Mouse (Mus musculus): Measurements from ENCODE around the gene Cyp2d11. TPM values are rescaled to one million over a fixed set of nuclear protein-coding genes. Genes with fewer than 3 reads are reported as not detected.
A peak's percentile ranks its signal among the peaks of the same experiment; 100 is the strongest.
"Not testable (repeated sequence)": the region's sequence is repeated elsewhere in the genome, so short reads cannot be mapped to it uniquely, and the experiment has no call there.

Cyp2d11 gene
- total RNA-seq, 2 experiments from 2014 or later = not detected

DNA sequence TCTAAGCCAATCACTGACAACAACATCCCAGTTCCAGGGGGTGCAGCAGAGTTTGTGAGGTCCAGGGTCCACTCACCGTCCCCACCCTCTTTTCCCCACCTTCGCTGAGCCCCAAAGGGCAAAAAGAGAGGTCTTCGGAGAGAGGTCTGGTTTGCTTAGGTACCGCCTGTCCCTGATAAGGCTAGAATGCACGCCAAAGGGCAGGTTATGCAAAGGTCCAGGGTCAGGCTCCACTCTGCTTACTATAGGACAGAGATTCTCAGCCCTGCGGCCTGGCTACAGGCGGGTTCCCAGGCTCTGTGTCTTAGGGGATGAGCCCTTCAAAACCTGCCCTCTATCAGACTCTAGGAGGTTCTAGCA is 14.3 kb downstream of the Cyp2d11 start:
- DNase-seq (ENCODE audit: extremely low spot score in 1 of 2, low spot score in 2 of 2) = no peak
- peak overlapping the region; percentile 53 for H3K4me3 ChIP-seq
- intact Hi-C loops (cut with DNase I) = loop anchor here (2.0 kb wide), 1 partner anchor 25 kb away; the partner anchor contains the start of gene Ndufa6
- peak overlapping the region; percentile 90 for H3K27ac ChIP-seq
- TF ChIP-seq CTCF (IDR thresholded peaks at IDR 0.05) = no peak

DNA sequence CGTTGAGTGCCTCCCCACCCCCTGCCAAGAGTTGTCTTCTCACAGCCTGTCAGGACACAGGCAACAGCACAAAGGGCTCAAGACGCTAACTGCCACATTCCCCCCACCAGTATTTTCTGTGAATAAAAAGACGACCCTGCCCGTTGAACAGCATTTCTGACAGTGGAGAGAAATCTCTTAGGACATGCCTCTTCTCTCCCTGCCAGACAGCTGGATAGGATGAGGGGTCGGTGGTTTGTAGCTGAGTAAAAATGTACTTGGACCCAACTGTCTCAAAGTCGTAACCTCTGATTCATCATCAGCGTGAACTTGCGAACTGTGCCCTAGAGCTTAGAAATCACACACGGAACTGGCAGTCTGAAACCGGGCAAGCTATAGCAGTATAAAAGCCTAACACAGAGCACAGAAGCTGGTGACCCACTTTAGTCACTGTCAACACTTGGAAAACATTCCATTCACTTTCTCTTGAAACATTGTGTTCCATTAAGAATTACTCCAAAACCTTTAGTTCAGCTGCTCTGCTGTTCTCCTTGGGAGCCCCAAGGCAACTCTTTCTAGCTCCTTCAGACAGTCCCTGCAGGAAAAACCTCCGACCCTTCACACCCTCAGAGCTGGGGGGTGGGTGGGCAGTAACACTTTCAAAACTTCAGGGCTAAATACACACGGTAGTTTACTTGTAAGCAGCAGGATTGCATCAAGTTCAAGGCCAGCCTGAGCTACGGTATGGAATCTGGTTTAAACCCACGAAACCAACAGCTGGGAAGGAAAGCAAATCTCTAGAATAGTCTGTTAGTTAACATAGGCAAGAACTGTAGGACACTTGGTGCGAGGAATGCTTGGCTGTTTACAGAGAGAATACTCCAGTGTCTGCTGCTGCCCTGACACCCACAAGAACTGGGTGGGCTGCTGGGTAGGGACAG is 15.3 kb downstream of the Cyp2d11 start:
- no peak for TF ChIP-seq CTCF (IDR thresholded peaks at IDR 0.05)
- H3K27ac ChIP-seq = peak overlapping the region; percentile 90
- DNase-seq (ENCODE audit: extremely low spot score in 1 of 2, low spot score in 2 of 2) = no peak
- H3K4me3 ChIP-seq = no peak overlapping the region
- intact Hi-C loops (cut with DNase I) = loop anchor here (2.0 kb wide), 1 partner anchor 24 kb away; the partner anchor contains the start of gene Ndufa6

DNA sequence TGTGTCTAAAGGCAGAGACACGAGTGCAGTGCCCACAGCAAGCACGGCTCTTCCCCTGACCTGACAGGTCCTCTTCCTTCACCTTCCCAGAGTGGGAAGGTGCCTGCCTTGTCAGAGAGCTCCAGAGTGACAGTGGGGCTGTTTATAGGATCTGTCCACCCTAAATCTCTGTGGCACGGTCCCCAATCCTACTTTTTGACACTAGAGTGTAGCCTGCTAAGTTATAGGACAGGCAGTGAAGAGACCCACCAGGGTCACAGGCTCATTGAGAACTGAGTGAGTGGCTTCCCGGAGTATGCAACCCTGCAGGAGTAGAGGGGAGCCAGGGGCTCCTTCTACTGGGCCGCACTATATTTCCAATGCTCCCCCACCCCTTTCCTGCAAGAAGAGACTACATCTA is 16.1 kb downstream of the Cyp2d11 start:
- intact Hi-C loops (cut with DNase I) = loop anchor here (2.0 kb wide), 1 partner anchor 23 kb away; the partner anchor contains the start of gene Ndufa6
- Histone ChIP-seq H3K4me3 (no peak overlapping the region), H3K27ac (peak overlapping the region; percentile 90)
- no peak for DNase-seq (ENCODE audit: extremely low spot score in 1 of 2, low spot score in 2 of 2)
- TF ChIP-seq CTCF (IDR thresholded peaks at IDR 0.05) = no peak

DNA sequence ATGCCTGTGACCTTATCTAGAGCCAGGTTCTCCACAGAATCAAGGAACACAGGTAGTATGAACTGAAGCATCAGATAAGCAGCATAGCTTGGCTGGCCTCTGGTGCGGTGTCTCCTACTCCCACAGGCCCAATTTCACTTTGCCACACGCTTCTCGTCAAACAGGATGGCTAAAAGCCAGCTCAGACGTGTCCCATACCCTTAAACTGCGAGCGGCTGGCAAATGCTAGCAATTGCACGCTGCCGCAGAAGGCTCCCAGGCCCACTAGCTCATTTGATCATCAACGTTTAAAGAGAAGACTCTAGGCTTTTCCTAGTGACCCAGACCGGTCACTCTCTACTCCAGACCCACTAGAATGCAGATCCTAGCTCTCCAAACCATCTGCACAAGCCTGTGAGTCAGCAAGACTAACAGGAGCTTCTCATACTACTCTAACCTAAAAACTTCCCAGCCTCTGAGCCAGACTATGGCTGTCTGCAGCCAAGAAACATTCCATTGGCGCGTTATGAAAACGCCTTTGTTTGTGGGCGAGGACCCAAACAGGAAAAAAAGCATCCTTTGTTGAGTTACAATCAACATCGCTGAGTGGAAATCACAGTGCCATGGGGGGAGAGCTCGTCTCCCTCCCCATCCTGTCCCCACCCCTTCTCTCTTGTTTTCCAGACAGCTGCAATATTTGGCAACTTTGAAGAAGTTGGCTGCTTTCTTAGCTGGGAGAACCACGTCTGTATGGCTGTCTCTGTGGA is 17.3 kb downstream of the Cyp2d11 start:
- DNase-seq (ENCODE audit: extremely low spot score in 1 of 2, low spot score in 2 of 2) = peak in 1 of 2 experiments; percentile 45
- intact Hi-C loops (cut with DNase I) = no loop called here
- no peak for TF ChIP-seq CTCF (IDR thresholded peaks at IDR 0.05)
- peak overlapping the region; percentile 84 for H3K27ac ChIP-seq
- no peak overlapping the region for H3K4me3 ChIP-seq

DNA sequence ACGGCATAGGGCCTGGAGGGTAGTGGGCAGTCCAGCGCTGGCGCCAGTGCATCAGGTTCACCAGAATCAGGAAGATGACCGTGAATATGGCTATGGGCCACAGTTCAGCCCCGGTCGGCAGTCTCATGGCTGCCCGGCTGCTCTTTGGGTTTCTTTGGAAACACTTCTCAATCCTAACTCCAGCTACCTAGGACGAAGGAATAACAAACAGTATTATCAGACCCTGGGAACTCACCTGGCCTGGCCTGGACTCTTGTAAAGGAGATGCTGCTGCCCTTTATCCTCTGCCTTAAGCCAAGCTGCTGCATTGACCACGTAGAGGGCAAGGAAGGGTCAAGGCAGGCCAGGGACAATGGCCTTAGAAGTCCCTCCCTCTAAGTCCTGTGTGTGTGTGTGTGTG is 18.0 kb downstream of the Cyp2d11 start:
- no peak for DNase-seq (ENCODE audit: extremely low spot score in 1 of 2, low spot score in 2 of 2)
- Histone ChIP-seq H3K4me3 (no peak overlapping the region), H3K27ac (no peak overlapping the region; the same call in 1 of the 2 replicates)
- no peak for TF ChIP-seq CTCF (IDR thresholded peaks at IDR 0.05)
- intact Hi-C loops (cut with DNase I) = no loop called here

DNA sequence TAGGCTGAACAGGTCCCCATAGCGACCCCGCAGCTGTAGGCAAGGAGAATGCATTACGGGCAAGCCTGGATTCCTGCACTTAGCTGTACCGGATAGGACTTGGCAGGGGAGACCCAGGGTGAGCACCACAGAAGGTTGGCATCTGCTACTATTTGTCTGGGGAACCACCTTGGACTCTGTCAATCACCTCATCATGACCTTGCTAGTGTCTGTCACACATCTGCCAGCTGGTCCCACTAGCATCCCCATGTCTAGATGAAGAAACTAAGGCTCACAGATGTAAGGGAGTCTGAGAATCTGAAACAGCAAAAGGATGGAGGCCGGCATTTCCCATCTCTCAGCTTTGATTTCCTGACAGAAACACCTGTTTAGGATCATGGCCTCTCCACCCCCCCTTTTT is 19.4 kb downstream of the Cyp2d11 start:
- Histone ChIP-seq H3K27ac (no peak overlapping the region), H3K4me3 (no peak overlapping the region)
- intact Hi-C loops (cut with DNase I) = no loop called here
- no peak for TF ChIP-seq CTCF (IDR thresholded peaks at IDR 0.05)
- DNase-seq (ENCODE audit: extremely low spot score in 1 of 2, low spot score in 2 of 2) = no peak

DNA sequence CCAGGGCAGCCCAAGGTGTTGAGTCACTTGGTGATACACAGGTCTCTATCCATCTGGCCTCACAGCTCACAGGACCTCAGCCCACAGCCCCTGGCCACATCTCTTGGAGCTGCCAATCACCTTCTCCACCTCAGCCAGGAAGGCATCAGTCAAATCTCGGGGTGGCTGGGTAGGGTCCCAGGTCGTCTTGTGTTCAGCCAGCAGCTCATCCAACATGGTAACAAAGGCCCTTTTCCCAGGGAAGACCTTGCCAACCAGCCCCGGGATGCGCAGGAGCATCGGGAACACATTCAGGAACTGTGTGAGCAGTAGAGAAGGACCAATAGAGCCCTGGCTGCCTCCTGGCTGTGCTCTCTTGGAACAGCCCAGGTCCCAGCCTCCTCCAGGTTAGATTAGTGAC is 20.8 kb downstream of the Cyp2d11 start:
- Histone ChIP-seq H3K27ac (no peak overlapping the region), H3K4me3 (no peak overlapping the region)
- TF ChIP-seq CTCF (IDR thresholded peaks at IDR 0.05) = no peak
- intact Hi-C loops (cut with DNase I) = no loop called here
- DNase-seq (ENCODE audit: extremely low spot score in 1 of 2, low spot score in 2 of 2) = no peak

DNA sequence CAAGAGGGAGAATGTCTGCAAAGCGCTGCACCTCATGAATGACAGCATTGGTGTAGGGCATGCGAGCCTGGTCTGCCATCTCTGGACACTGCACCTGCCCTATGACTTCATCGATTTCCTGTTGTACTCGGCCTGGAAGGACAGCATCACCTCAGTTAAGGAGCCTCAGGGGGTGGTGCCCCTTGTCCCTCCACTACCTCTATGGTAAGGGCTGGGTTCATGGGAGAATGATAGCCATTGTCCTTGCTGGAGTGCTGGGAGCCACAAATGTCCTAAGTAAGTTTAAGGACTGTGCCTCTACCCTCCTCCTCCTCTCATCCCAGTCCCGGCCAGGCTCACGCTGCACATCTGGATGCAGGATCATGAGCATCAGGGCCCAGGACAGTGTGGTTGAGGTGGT is 21.4 kb downstream of the Cyp2d11 start:
- intact Hi-C loops (cut with DNase I) = no loop called here
- H3K4me3 ChIP-seq = no peak overlapping the region
- DNase-seq (ENCODE audit: extremely low spot score in 1 of 2, low spot score in 2 of 2) = no peak
- no peak overlapping the region for H3K27ac ChIP-seq
- no peak for TF ChIP-seq CTCF (IDR thresholded peaks at IDR 0.05)

DNA sequence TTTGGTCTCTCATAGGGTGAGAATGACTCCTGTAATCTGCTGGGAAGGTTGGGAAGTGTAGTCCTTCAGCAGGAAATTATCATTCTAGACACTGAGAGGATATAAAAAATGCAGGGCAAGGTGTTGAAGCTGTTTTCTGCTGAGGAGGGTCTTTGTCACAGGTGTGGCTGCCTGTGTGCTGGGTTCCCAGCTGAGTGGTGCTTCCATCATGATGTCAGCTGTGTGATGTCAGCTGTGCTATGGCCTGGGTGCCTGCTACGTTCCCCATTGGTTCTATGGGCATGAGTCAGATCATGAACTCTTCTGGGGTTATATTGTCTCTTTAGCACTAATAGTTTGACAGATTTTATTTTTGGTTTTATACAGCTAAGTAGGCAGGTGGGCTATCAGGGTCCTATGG is 25.0 kb downstream of the Cyp2d11 start:
- DNase-seq (ENCODE audit: extremely low spot score in 1 of 2, low spot score in 2 of 2) = no peak
- TF ChIP-seq CTCF (IDR thresholded peaks at IDR 0.05) = no peak
- Histone ChIP-seq H3K4me3 (no peak overlapping the region), H3K27ac (no peak overlapping the region)
- intact Hi-C loops (cut with DNase I) = no loop called here

DNA sequence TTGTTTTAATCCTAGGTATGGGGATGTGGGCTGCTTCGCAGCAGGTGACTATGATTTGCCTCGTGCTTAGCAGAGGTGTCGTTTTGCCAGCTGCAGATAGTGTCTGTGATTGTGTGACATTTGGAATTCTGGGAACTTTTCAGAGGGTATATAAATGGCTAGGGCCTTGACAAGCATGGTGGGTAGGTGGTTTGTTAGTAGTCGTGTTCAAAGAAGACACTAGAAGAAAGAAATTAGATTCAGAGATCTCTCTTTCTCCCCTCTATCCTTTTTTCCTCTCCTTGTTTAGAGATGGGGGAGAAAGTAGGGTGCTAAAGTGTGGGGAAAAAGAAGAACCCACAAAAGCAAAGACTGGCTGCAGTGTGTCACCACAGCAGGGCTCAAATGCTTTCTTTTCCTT is 25.7 kb downstream of the Cyp2d11 start:
- no peak overlapping the region for H3K4me3 ChIP-seq
- no peak overlapping the region for H3K27ac ChIP-seq
- intact Hi-C loops (cut with DNase I) = no loop called here
- no peak for TF ChIP-seq CTCF (IDR thresholded peaks at IDR 0.05)
- no peak for DNase-seq (ENCODE audit: extremely low spot score in 1 of 2, low spot score in 2 of 2)

DNA sequence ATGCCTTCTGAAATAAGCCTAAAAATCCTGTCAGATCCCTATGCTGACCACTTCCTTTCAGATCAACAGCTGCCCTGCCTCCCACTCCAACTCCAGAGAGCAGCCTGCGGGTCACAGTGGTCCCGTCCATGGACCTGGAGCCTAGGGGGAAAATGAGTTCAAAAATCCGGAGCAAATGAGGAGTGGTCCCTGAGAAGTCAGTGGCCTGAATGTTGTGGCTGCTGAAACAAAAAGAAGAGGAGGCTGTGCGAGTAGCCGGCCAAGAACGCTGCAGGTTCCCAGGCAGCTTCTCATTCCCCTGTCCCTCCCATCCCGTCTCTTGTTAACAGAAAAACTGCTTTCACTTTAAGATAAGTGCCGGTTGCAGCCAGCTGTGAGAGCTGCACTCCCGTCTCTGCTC is 29.3 kb downstream of the Cyp2d11 start:
- H3K4me3 ChIP-seq; H3K27ac ChIP-seq; DNase-seq (ENCODE audit: extremely low spot score in 1 of 2, low spot score in 2 of 2); intact Hi-C loops (cut with DNase I): not testable (repeated sequence)

DNA sequence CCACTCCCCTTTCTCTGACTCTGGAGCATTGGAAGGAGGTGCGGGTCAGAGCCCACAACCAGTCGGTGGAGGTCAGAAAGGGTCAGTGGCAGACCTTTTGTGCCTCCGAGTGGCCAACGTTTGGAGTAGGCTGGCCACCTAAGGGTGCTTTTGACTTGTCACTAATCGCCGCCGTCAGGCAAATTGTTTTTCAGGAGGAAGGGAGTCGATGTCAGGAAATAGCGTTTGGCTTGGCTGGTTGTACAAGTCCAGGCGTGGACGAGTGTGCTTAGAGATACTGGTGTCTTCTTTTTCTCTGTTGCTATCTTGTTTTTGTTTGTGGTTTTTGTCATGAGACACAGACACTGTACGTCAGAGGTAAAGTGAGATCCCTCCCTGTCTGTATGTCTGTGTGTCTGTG is 30.0 kb downstream of the Cyp2d11 start:
- intact Hi-C loops (cut with DNase I); H3K4me3 ChIP-seq; DNase-seq (ENCODE audit: extremely low spot score in 1 of 2, low spot score in 2 of 2); H3K27ac ChIP-seq: not testable (repeated sequence)
